Mouse (Mus musculus) hindbrain, embryonic 16.5 days (tissue): ENCODE data around the gene Rufy4. TPM values are rescaled to one million over a fixed set of nuclear protein-coding genes. Genes with fewer than 3 reads are reported as not detected.

Experiments
- polyA plus RNA-seq: library from polyadenylated mRNA; unstranded; fragments of >200 nt; fragmentation: Nextera tagmentation; extraction: Ambion mirVana; gene quantifications from 2 replicates; pipeline ENCODE4 v1.2.1, GENCODE M21; 2015

Rufy4 gene
- polyA plus RNA-seq, 1 experiment from 2014 or later = 0.14 TPM

Other genes with a start within 250 kb of the Rufy4 start
- gene Tns1, start 1.1 kb upstream of the Rufy4 start, polyA plus RNA-seq = 13.5 and 13.7 TPM in 2 replicates
- 0.05 and 0.10 TPM in 2 replicates for gene Cxcr2, start 28.4 kb downstream of the Rufy4 start, polyA plus RNA-seq
- not detected in 2 replicates for gene Cxcr1, start 69.1 kb downstream of the Rufy4 start, polyA plus RNA-seq
- 411 and 415 TPM in 2 replicates for gene Arpc2, start 110.5 kb downstream of the Rufy4 start, polyA plus RNA-seq
- 0.20 TPM in 1 of 2 replicates, not detected in the other for gene Gpbar1, start 153.0 kb downstream of the Rufy4 start, polyA plus RNA-seq
- gene Aamp, start 159.2 kb downstream of the Rufy4 start, polyA plus RNA-seq = 237 and 241 TPM in 2 replicates
- gene Pnkd, start 159.4 kb downstream of the Rufy4 start, polyA plus RNA-seq = 166 and 167 TPM in 2 replicates
- gene Tmbim1, start 180.1 kb downstream of the Rufy4 start, polyA plus RNA-seq = 11.7 and 12.2 TPM in 2 replicates
- 2.2 and 2.8 TPM in 2 replicates for gene Catip, start 236.6 kb downstream of the Rufy4 start, polyA plus RNA-seq
- 2.6 and 3.3 TPM in 2 replicates for gene Slc11a1, start 249.7 kb downstream of the Rufy4 start, polyA plus RNA-seq